Mouse (Mus musculus): ENCODE data around the gene Syne4. TPM values are rescaled to one million over a fixed set of nuclear protein-coding genes. Genes with fewer than 3 reads are reported as not detected.
A peak's percentile ranks its signal among the peaks of the same experiment; 100 is the strongest.

Gene Syne4
- polyA plus RNA-seq, 1 experiment from 2014 or later = 65.2 TPM

- no peak overlapping the region for H3K27ac ChIP-seq
- peaks cover 16% of the 10 kb centered on the region; the same call in 1 of the 2 replicates for H3K27me3 ChIP-seq (replicated peaks)
Observed at GRCm38 (mm10) chr7:30335688-30336087, 21.1 kb downstream of the Syne4 start.

GRCm38 (mm10) chr7:30336384-30336783 is 21.8 kb downstream of the Syne4 start:
- Histone ChIP-seq H3K36me3 (no peaks in the 10 kb centered on the region), H3K4me2 (no peak overlapping the region), H3K4me3 (replicated peaks) (no peak overlapping the region), H3K27ac (no peak overlapping the region), H3K4me1 (peaks cover 8% of the 10 kb centered on the region; the same call in 1 of the 2 replicates), H3K9ac (no peak overlapping the region), H3K27me3 (replicated peaks) (peaks cover 16% of the 10 kb centered on the region; the same call in 1 of the 2 replicates), H3K9me3 (no peaks in the 10 kb centered on the region)
- ATAC-seq (ENCODE audit: insufficient read depth, low FRiP score, low read depth) = peak; percentile 25; the same call in 1 of the 2 replicates
- 4% methylated on average over 9 of the region's 9 CpGs for WGBS

More at GRCm38 (mm10) chr7:30335688-30336087, 21.1 kb downstream of the Syne4 start:
- H3K36me3 ChIP-seq = no peaks in the 10 kb centered on the region
- H3K4me2 ChIP-seq = no peak overlapping the region
- no peak overlapping the region for H3K9ac ChIP-seq
- no peak for ATAC-seq (ENCODE audit: insufficient read depth, low FRiP score, low read depth)
- no peaks in the 10 kb centered on the region for H3K9me3 ChIP-seq
- no peak overlapping the region for H3K4me3 ChIP-seq (replicated peaks)
- peaks cover 8% of the 10 kb centered on the region; the same call in 1 of the 2 replicates for H3K4me1 ChIP-seq
- 76% methylated on average over 6 of the region's 6 CpGs for WGBS

- H3K27ac ChIP-seq = no peak overlapping the region
- H3K9ac ChIP-seq = no peak overlapping the region
- 66% methylated on average over 5 of the region's 5 CpGs for WGBS
- H3K9me3 ChIP-seq = no peaks in the 10 kb centered on the region
- no peak overlapping the region for H3K4me3 ChIP-seq (replicated peaks)
- no peak overlapping the region for H3K4me2 ChIP-seq
- no peaks in the 10 kb centered on the region for H3K36me3 ChIP-seq
- ATAC-seq (ENCODE audit: insufficient read depth, low FRiP score, low read depth) = no peak
- H3K27me3 ChIP-seq (replicated peaks) = peaks cover 16% of the 10 kb centered on the region; the same call in 1 of the 2 replicates
- H3K4me1 ChIP-seq = no peaks in the 10 kb centered on the region
Observed at GRCm38 (mm10) chr7:30339432-30340109, 25.0 kb downstream of the Syne4 start.

GRCm38 (mm10) chr7:30346635-30347379 is 32.2 kb downstream of the Syne4 start:
- H3K27ac ChIP-seq = no peak overlapping the region
- 26% methylated on average over 21 of the region's 21 CpGs for WGBS
- H3K4me2 ChIP-seq = no peak overlapping the region
- no peak for ATAC-seq (ENCODE audit: insufficient read depth, low FRiP score, low read depth)
- H3K36me3 ChIP-seq = no peaks in the 10 kb centered on the region
- H3K4me3 ChIP-seq (replicated peaks) = no peak overlapping the region
- no peaks in the 10 kb centered on the region for H3K4me1 ChIP-seq
- H3K27me3 ChIP-seq (replicated peaks) = peaks cover 13% of the 10 kb centered on the region
- H3K9me3 ChIP-seq = no peaks in the 10 kb centered on the region
- H3K9ac ChIP-seq = no peak overlapping the region

GRCm38 (mm10) chr7:30347828-30348227 is 33.2 kb downstream of the Syne4 start:
- no peak for ATAC-seq (ENCODE audit: insufficient read depth, low FRiP score, low read depth)
- 2% methylated on average over 30 of the region's 30 CpGs for whole genome bisulfite sequencing
- H3K9me3 ChIP-seq = no peaks in the 10 kb centered on the region
- H3K27ac ChIP-seq = no peak overlapping the region
- no peak overlapping the region for H3K4me2 ChIP-seq
- H3K36me3 ChIP-seq = no peaks in the 10 kb centered on the region
- H3K9ac ChIP-seq = no peak overlapping the region
- peaks cover 13% of the 10 kb centered on the region for H3K27me3 ChIP-seq (replicated peaks)
- no peaks in the 10 kb centered on the region for H3K4me1 ChIP-seq
- no peak overlapping the region for H3K4me3 ChIP-seq (replicated peaks)

GRCm38 (mm10) chr7:30353279-30353822 is 38.7 kb downstream of the Syne4 start:
- WGBS = 18% methylated on average over 6 of the region's 6 CpGs
- no peak overlapping the region for H3K27ac ChIP-seq
- ATAC-seq (ENCODE audit: insufficient read depth, low FRiP score, low read depth) = no peak
- H3K9me3 ChIP-seq = no peaks in the 10 kb centered on the region
- 0 out of 2 replicates have a peak, but pooled peaks cover 6% of the 10 kb centered on the region for H3K27me3 ChIP-seq (replicated peaks)
- H3K9ac ChIP-seq = no peak overlapping the region
- no peak overlapping the region for H3K4me3 ChIP-seq (replicated peaks)
- no peaks in the 10 kb centered on the region for H3K36me3 ChIP-seq
- H3K4me1 ChIP-seq = no peaks in the 10 kb centered on the region
- H3K4me2 ChIP-seq = no peak overlapping the region

- WGBS = 70% methylated on average over 4 of the region's 4 CpGs
Observed at GRCm38 (mm10) chr7:30354059-30354458, 39.5 kb downstream of the Syne4 start.

GRCm38 (mm10) chr7:30358378-30359186 is 44.0 kb downstream of the Syne4 start:
- H3K36me3 ChIP-seq = no peaks in the 10 kb centered on the region
- H3K27me3 ChIP-seq (replicated peaks) = no peaks in the 10 kb centered on the region
- peaks cover 29% of the 10 kb centered on the region for H3K4me1 ChIP-seq
- peak overlapping the region; percentile 20; the same call in 1 of the 2 replicates for H3K4me3 ChIP-seq (replicated peaks)
- 55% methylated on average over 7 of the region's 7 CpGs for WGBS
- H3K27ac ChIP-seq = peak overlapping the region; percentile 86
- H3K4me2 ChIP-seq = peak overlapping the region; percentile 73
- no peak; the same call in 1 of the 2 replicates for ATAC-seq (ENCODE audit: insufficient read depth, low FRiP score, low read depth)
- H3K9ac ChIP-seq = no peak overlapping the region
- no peaks in the 10 kb centered on the region for H3K9me3 ChIP-seq

More at GRCm38 (mm10) chr7:30354059-30354458, 39.5 kb downstream of the Syne4 start:
- Histone ChIP-seq H3K4me2 (no peak overlapping the region), H3K36me3 (no peaks in the 10 kb centered on the region), H3K9me3 (no peaks in the 10 kb centered on the region), H3K4me3 (replicated peaks) (no peak overlapping the region), H3K9ac (no peak overlapping the region), H3K27me3 (replicated peaks) (0 out of 2 replicates have a peak, but pooled peaks cover 5% of the 10 kb centered on the region), H3K4me1 (no peaks in the 10 kb centered on the region), H3K27ac (no peak overlapping the region)
- no peak for ATAC-seq (ENCODE audit: insufficient read depth, low FRiP score, low read depth)

GRCm38 (mm10) chr7:30359276-30359865 is 44.8 kb downstream of the Syne4 start:
- Histone ChIP-seq H3K36me3 (no peaks in the 10 kb centered on the region), H3K27ac (peak overlapping the region; percentile 86), H3K4me2 (peak overlapping the region; percentile 73), H3K27me3 (replicated peaks) (no peaks in the 10 kb centered on the region), H3K9ac (no peak overlapping the region), H3K9me3 (no peaks in the 10 kb centered on the region), H3K4me1 (peaks cover 32% of the 10 kb centered on the region), H3K4me3 (replicated peaks) (peak overlapping the region; percentile 20)
- WGBS = 67% methylated on average over 31 of the region's 31 CpGs
- ATAC-seq (ENCODE audit: insufficient read depth, low FRiP score, low read depth) = peak; percentile 44

GRCm38 (mm10) chr7:30360028-30360427 is 45.4 kb downstream of the Syne4 start:
- H3K27ac ChIP-seq = peak overlapping the region; percentile 86
- H3K27me3 ChIP-seq (replicated peaks) = no peaks in the 10 kb centered on the region
- WGBS = 87% methylated on average over 17 of the region's 17 CpGs
- peak overlapping the region; percentile 20; the same call in 1 of the 2 replicates for H3K4me3 ChIP-seq (replicated peaks)
- H3K36me3 ChIP-seq = no peaks in the 10 kb centered on the region
- no peak overlapping the region for H3K9ac ChIP-seq
- H3K4me1 ChIP-seq = peaks cover 32% of the 10 kb centered on the region
- peak overlapping the region; percentile 73 for H3K4me2 ChIP-seq
- no peak for ATAC-seq (ENCODE audit: insufficient read depth, low FRiP score, low read depth)
- no peaks in the 10 kb centered on the region for H3K9me3 ChIP-seq
